Mouse (Mus musculus) cortical plate, adult 2 months (tissue): ENCODE results near the gene Tnrc6c.

ENCODE experiments used
- CTCF ChIP-seq: fragments of 200-500 bp; IDR thresholded peaks from 2 replicates; pipeline ENCODE4 v1.5.1; 2011; ENCODE audit warnings: mild to moderate bottlenecking, control low read depth, low read length; ENCODE audit not compliant: insufficient read depth; ENCODE audit errors: extremely low read depth
- POLR2A ChIP-seq: fragments of 200-500 bp; IDR thresholded peaks from 2 replicates; pipeline ENCODE4 v1.6.1; 2011; ENCODE audit warnings: mild to moderate bottlenecking, low read length, control low read depth; ENCODE audit not compliant: insufficient read depth; ENCODE audit errors: extremely low read depth

DNA sequence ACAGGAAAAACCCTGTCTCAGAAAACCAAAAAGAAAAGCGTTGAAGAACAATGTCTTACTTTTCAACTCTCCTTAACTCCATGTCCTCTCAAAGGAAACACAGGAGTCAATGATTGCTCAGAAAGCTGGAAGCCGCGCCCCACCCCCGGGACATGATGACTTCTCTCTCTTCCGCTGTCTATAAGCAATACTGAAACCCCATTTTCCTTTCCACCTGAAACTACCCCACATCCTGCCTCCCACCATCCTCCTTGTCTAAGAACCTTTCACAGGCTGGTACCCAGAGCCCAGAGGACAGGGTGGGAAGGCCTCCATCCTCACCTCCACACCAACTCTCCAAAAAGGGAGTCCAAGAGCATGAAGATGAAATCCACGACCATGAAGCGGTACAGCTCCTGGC is 118.3 kb downstream of the Tnrc6c start:
- TF ChIP-seq CTCF: no peak
- TF ChIP-seq POLR2A: no peak
